Mouse (Mus musculus) ES-CJ7 (cell line): ENCODE measurements around the gene Ttll11.

Experiments used
- DNase-seq: peaks from one replicate; pipeline ENCODE4 v3.0.0; 2011; ENCODE audit warnings: low read depth, low spot score

Gene Ttll11

DNA sequence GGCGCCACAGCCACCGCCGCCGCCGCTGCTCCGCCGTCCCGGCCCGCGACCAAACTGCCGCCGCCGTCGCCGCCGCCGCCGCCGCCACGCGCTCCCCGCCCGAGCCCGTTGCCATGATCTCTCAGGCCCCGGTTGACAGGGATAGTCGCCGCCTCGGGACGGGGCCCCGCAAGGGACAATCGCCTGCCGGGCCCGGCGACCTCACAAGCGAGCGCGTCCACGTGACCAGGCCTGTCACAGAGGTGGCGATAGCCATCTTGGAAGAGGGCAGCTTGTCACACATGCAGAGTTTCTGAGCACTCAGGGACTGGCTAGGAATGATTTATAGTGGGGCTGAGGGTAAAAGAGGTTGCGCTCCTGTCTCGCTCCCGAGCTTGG is at the start of gene Ttll11:
Gene Ttll11, minus strand, starts transcription at position 270 of the 378 bp plus-strand sequence.
- DNase-seq, result peak; percentile 90

DNA sequence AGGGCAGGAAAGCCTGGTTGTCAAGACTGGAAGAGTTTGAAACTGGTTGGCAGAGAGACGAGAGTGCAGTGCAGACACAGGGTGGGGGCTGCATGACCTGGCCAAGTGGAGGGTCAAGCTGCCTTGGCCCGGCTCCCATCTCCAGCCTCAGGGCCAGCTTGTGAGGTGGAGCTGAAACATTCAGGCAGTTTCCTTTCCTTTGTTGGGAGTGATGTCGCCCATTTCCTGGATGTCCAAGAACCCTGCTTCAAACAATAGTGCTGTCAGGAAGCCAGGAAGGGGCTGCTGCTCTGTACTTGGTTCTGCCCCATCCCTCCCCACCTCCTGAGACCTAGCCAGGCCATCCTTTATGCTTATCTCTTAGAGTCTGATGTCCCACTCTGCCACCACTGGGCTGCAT is 43.6 kb upstream of the Ttll11 start:
- peak; percentile 91 for DNase-seq

DNA sequence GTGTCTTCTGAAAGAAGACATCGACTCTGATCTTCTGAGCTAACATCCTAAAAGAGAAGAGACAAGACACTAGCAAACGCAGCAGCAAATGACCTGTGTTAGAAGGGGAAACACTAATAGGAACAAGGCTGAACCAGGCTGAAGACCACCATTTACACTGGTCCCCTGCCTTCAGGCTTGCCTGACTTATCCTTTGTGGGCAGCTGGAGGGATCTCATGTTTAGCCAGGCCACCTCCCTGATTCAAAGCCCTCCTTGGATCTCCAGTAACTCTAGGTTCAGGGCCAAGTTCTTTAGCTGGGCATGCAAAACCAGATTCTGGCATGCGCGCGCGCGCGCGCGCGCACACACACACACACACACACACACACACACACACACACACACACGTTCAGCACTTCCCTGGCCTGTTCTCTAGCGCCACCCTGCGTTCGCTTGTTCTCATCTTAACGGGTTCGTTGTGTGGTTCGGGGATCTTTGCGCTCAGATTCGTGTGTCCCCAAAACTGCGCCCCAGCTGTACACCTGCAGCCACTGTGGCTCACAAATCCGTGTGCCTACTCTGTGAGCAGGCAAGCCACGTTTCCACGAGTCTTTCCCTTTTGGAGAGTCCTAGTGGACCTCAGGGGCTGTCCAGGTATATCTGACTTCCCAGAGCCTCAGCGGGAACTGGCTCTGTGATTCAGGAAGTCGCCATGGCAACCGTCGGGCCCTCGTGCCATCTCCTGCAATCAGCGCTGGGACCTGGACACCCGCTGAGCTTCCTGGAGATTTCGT is 41.9 kb upstream of the Ttll11 start:
- DNase-seq, result peak; percentile 90

DNA sequence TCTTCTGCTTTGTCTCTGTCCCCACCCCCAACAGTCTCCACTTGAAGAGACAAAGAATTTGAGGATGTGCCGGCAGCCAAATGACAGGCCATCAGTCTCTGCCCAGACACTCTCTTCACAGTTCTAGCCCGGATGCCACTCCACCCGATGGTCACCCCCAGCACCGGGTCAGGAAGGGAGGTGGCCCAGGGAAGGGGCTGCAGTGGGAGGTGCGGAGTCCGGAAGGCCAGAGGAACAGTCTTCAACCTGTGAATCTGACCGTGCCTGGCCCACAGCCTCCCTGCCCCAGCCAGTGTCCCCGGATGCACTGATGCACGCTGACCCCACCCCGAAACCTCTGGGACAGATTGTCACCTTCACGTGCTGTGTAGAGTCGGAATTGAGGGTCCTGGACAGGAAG is 33.3 kb upstream of the Ttll11 start:
- no peak for DNase-seq

DNA sequence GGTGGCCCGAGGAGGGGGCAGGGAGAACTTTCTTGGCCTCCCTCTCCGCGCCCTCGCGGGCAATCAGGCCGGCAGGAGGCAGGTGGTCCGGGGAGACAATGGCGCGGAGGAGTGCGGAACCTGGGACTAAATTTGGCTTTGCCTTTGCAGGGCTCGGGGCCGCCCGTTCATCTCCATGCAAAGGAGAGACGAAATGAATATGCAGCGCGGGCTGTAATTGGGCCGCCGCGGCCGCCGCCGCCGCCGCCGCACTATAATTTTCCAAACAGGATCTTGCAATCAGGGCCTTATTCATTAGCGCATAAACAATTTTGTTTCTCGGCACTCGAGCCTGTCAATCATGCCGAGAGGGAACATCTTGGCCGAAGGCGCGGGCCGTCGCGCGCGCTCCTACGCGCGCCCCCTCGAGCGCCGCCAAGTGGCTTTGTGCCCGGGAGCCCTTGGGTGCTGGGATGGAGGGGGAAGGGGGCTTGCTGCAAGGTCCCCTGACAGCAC is 31.7 kb upstream of the Ttll11 start:
- no peak for DNase-seq

DNA sequence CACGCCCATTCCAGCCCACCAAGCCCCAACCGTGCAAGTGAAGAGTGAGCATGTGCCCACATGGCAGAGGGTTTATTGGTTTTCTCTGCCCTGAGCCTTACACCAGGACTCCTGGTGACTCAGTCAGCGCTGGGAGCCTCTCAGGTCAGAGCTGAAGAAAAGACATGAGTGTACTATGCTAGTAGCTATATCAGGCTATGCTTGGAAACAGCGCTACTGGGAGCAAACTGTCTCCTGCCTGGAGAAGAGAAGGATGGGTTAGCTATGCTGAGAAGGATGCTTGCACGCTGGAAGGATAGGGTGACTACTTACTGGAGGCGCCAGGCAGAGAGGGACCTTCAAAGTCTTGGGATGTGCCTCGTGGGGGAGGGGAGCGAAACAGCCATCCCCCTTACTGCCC is 30.9 kb upstream of the Ttll11 start:
- no peak for DNase-seq

DNA sequence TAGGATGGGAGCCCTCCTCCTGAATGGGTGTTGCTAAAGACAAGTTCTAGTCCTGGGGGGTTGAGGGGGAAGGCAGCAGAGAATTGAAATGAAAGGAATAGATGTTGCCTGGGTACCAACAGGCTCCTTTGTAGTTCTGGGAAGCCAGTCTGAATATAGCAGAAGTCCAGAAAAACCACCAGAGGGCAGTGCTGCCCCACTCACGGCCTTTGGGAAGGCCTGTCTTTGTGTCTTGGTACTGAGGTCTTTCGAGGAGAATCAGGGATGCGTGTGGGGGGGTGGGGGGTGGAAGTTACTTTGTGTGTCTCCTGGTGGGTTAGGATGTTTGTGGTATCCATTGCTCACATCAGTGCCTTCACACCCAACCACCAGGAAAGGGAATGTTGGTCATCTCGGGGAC is 29.7 kb upstream of the Ttll11 start:
- DNase-seq, result peak; percentile 81

DNA sequence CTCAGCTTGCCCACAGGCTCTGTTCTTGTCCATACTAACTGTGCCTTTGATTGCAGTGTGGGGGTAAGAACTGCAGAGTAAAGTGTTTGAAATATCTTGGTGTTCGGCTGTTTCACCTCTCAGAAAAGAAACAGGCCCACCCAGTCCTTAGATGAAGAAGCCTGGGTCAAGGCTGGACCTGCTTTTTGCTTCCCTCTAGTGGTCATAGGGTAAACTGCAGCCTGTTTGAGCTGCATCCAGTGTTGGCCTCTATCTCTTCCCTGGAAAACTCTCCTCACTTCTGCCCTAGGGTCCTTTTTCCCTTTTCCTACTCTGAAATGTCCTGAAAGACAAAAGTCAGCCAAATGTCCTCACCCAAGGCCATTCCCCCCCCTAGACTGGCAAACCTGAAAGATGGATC is 28.4 kb upstream of the Ttll11 start:
- DNase-seq, result peak; percentile 70

DNA sequence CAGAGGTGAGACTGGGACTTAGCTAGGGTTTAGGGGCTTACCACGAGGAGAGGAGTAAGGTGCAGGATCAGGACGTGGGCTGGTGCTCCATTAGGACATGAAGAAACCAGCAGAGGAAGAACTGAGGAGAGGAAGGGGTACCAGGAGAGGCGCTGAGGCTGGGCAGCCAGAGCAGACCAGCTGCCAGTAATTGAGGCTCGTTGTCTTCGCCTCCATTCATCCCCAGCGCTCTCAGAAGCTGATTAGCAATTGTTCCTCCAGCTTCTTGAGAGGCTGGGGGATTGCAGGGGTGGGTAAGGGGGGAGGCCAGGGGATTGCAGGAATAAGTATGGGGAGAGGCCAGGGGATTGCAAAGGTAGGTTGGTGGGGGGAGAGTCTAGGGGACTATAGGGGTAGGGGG is 22.5 kb upstream of the Ttll11 start:
- DNase-seq, result no peak

DNA sequence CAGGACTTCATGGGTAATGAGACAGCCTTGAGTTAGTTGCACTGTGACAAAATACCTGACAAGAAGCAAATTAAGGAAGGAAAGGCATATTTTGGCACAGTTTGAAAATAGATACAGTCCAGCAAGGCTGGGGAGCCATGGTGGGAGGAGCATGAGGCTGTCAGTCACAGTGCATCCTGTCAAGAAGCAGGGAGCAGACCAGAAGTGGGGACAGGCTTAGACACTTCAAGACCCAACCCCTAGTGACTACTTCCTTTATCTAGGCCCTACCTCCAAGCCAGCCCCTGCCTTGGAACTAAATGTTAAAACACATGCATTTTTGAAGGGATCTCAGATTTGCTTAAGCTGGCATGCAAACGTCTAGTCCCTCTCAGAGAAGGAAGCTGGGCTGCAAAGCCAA is 20.7 kb upstream of the Ttll11 start:
- DNase-seq, result no peak

DNA sequence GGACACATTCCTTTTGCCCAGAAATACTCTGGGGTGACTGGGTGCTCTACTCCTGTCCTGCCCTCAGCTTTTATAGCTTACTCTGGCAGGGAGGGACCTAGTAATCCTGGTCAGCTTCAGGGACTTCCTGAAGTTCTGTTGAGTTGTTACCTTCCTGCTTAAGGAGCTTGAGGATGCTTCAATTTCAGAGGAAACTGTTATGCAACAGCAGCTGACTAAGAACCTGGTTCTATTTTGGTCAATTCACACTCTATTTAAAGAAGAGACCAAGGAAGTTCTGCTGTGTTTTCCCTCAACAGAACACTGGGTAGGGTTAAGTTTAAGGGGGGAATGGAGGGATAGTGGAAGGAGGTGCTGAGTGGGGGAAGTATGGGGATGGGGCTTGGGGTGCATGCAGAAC is 19.5 kb upstream of the Ttll11 start:
- no peak for DNase-seq

DNA sequence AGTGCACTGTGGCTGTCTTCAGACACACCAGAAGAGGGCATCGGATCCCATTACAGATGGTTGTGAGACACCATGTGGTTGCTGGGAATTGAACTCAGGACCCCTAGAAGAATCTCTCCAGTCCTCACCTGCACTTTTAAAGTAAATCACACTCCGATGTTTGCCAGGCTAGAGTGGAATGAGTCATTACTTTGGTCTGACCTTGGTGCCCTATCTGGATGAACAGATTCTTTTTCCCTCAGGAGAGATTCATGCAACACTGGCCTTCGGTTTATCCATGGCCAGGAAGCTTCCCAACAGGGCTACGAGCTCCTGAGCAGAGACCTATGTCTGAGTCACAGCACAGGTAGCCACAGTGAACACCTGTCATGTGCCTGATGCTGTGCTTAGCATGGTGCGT is 18.7 kb upstream of the Ttll11 start:
- no peak for DNase-seq

DNA sequence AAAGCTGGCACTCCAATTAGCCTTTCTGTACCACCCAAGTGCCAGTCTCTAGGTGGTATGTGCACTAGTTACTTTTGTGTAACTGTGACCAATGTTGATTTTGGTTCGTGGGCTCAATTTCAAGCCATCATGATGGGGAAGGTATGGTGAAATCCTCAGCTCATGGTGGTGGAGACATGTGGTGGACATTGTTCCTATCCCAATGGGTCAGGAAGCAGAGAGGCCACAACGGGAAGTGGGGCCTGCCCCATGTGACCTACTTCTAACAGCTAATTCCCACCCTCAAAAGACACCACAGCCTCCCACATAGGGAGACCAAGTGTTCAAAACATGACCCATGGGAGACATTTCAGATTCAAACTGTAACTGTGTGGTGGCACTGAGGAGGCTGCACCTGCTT is 17.0 kb upstream of the Ttll11 start:
- no peak for DNase-seq

DNA sequence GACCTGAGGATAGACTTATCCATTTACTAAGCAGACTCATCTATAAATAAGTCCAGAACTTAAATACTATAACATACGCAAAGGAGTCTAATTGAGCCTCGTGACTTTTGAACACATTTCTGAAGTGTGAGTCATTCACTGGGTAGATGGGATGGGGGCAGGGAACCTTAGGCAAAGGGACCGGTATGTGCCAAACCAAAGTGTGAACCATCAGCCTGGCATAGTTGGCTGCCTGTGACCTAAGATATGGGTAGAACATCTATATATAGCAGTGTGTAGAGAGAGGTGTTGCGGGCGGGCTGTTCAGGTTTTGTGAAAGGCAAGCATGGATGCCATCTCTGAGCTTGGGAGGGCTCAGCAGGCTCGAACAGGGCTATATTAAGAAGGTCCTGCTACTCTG is 14.6 kb upstream of the Ttll11 start:
- DNase-seq, result no peak

DNA sequence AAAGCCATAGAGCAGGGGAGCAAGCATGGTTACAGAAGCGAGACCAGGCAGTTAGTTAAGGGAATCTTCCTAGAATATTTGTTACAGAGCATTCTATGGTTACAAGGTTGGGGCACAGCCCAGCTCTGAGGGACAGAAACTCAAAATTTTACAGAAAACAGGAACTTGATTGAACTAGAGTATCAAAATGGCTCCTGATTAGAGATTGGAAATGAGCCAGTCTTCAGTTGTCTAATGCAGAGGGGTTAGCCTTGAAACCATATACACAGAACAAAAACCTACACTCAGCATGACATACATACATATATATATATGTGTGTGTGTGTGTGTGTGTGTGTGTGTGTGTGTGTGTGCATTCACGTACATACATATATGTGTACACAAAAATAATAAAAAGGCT is 13.8 kb upstream of the Ttll11 start:
- no peak for DNase-seq

DNA sequence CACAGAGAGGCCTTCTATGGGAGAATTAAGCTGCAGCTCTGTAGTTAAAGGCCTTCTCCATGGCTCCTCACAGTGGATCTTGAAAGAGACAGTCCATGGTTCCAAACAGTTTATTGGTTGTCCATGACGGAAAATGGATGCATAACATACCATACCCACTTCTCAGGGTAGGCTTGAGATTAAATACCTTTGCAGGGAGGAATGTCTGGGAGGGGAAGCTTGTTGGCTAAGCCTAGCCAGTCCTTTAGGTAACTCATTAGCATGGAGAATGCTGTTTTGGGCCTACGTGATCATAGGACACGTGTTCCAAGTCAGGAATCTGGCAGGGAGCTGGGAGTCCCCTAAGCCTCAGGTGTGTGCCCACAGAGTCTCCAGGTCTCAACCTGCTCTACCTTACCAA is 12.5 kb upstream of the Ttll11 start:
- DNase-seq, result no peak

DNA sequence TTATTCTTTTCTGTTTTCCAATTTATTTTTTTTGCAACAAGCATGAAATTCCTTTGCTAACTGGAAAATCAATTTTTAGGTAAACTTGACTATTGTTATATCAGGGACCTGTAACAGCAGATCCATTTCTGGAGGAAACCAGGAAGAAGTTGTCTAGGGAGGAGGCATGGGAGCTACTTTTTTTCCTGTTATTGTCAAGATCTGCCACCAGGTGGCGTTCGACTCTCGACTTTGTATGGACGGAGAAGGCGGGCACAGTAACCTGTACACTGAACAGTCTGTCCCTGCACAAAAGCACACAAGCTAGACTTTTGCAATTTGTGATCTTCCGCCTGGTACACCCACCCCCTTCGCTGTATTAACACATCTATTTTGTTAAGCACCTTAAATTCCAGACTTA is 4.2 kb upstream of the Ttll11 start:
- peak; percentile 75 for DNase-seq

DNA sequence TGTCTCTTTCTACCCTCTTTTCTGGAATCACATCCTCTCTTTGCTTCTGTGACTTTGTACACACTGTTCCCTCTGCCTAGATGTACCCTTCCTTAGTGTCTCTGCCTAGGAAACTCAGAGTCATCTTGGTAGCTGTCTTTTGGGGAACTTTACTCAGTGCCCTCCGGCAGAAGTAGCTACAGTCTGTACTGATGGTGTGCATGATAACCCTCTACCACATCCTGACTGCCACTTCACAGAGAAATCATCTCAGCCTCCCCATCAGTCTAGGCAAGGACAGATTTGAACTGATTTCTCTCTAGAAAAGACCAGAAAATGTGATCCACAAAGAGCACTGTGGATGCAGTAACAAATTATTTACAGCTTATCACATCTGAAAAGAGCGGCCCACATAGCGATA is 2.2 kb upstream of the Ttll11 start:
- no peak for DNase-seq

DNA sequence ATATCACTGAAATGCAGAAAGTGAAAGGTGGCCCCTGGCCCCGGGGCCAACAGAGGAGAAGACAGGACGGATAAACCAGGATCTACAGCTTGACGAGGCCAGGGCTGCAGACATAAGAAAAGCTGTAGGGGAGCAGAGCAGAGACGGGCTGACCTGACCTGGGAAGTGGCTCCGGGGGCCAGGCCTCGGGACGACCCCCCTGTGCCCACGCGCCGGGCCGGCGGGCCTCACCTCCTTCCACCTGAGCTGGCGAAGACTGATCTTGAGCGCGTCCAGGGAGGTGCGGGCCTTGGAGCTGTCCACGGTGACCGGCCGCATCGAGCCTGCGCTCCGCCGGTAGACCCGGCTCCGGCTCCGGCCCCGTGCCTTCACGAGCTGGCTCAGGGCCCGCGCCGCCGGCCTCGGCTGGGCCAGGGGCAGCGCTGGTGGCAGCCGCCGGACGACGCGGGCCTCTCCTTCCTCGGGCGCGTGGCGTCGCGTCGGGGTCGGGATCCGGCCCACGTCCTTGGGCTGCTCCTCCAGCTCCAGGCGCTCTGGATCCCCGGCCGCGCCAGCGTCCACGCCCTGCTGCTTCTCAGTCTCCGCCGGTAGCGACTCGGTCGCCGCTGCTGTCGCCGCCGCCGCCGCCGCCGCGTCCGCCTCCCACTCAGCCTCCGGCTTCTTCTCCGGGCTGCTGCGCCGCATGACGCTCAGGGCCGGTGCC is 621 bp downstream of the Ttll11 start:
- DNase-seq, result no peak

DNA sequence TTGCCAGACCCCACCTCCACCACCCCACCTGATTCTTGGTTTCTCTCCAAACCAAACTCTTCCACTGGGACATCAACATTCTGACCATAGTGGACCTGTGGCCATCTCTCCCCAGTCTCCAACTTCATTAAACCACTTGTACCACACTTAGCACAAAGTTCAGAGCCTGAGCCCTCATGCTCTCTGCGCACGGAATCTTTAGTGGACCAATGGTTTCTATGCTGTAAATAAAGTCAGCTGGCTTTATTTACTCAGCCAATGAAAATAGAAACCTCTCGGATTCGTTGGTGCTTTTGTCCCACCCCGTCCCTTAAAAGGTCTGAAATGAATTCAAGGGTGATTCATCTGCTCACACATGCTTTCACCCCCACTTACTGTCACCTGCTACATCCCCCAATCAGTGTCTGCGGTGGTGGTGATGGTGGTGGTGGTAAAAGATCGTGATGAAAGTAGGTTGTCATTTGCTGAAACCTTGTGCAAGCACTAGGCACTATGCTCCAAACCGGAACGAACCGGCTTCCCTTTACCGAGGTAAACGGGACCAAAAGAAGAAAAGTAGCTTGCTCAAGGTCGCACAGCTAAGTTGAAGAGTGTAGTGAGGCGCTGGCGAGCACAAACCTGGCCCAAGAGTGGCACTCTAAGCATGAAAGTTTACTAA is 1.3 kb downstream of the Ttll11 start:
- peak; percentile 49 for DNase-seq

DNA sequence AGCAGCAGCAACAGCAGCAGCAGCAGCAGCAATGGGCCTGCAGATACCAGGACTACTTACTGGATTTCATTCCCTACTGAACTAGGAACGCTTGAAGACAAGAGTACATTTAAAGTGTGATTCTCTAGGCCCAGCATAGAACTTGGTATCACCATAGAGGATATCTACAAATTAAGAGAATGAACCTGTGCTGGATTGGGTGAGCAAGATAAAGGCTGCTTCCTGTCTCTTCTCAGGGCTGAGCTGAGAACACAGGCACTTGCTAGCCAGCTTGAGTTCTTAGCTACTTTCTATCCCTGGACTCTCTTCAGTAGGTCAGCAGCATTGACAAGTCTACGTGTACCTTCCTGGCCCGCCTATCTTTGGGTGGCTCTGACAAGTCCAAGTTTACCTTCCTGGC is 2.0 kb downstream of the Ttll11 start:
- DNase-seq, result no peak

DNA sequence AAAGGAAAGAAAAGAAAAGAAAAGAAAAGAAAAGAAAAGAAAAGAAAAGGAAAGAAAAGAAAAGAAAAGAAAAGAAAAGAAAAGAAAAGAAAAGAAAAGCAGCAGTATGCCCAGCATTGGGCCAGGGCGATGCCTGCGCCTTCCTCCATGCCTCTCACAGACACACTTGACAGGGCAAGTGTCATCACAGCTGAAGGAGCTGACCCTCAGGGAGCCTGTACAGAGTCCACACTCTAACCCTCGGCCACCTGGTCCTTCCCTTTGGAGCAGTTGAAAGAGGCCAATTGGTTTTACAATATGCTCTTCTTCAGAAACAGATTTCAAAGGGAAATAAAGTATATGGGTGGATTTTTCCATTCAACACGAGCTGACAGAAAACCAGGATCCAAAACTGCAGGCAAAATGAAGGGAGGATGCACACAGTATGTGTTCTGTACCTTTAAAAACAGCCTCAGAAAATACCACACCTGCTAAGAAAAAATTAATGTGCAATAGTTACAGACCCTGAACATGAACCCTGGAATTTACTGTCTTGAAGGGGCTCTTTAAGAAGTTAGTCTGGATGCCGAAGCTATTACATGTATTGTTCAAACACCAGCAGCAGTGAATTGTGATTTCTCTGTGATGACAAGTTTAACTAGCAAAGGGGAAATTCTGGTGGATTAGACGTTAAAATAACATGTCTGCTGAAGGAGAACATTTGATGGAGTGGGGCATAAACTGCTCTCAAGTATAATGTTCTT is 7.3 kb downstream of the Ttll11 start:
- no peak for DNase-seq
